Mouse (Mus musculus) layer of hippocampus, postnatal 14 days (tissue): ENCODE data around the gene Lsm11. TPM values are rescaled to one million over a fixed set of nuclear protein-coding genes. Genes with fewer than 3 reads are reported as not detected.
A peak's percentile ranks its signal among the peaks of the same experiment; 100 is the strongest.
"Not testable (repeated sequence)": the region's sequence is repeated elsewhere in the genome, so short reads cannot be mapped to it uniquely, and the experiment has no call there.

Source experiments
- DNase-seq, 2 experiments: peaks; one replicate each; pipeline ENCODE4 v3.0.0; 2021 to 2022; ENCODE audit warnings: low spot score in 2 of 2, mixed read lengths in 1 of 2
- total RNA-seq, 2 experiments: library from RNA; stranded (reverse); gene quantifications; 2 replicates each; pipeline ENCODE4 v1.2.3; 2021

The Lsm11 gene
- total RNA-seq, 2 experiments from 2014 or later = 124 to 127 TPM

GRCm38 (mm10) chr11:45885606-45886230, 59.0 kb downstream of the Lsm11 start:
- no peak for DNase-seq

GRCm38 (mm10) chr11:45884029-45884428, 60.7 kb downstream of the Lsm11 start:
- peak in 1 of 2 experiments; percentile 54 for DNase-seq

GRCm38 (mm10) chr11:45883270-45883931, 61.3 kb downstream of the Lsm11 start:
- no peak for DNase-seq

- no peak for DNase-seq
These were observed 63.1 kb downstream of the Lsm11 start for GRCm38 (mm10) chr11:45881683-45882068.

GRCm38 (mm10) chr11:45881026-45881682, 63.6 kb downstream of the Lsm11 start:
- DNase-seq = peak in 1 of 2 experiments; percentile 76

- not testable (repeated sequence) for DNase-seq
These were observed 65.4 kb downstream of the Lsm11 start for GRCm38 (mm10) chr11:45879366-45879765.

Other genes starting within 250 kb of the Lsm11 start
- gene Clint1, start 92.9 kb downstream of the Lsm11 start, total RNA-seq = 10 to 100 TPM; 51.1 to 53.1 TPM
- 10 to 100 TPM; 11.0 to 15.2 TPM for gene Thg1l, start 10.6 kb upstream of the Lsm11 start, total RNA-seq
- gene Sox30, start 35.4 kb upstream of the Lsm11 start, total RNA-seq = under 1 TPM; 0.28 to 0.41 TPM
- 1 to 10 TPM; 2.7 to 6.0 TPM for gene Gm12166, start 107.4 kb upstream of the Lsm11 start, total RNA-seq
- gene Adam19, start 111.1 kb upstream of the Lsm11 start, total RNA-seq = 10 to 100 TPM; 27.5 to 28.4 TPM
- gene Nipal4, start 221.6 kb upstream of the Lsm11 start, total RNA-seq = 1 to 10 TPM; 4.1 to 4.6 TPM